Mouse (Mus musculus) G1E (cell line): Measurements from ENCODE around the gene R3hcc1l.

ENCODE experiments used
- CTCF ChIP-seq: IDR thresholded peaks from 2 replicates; pipeline ENCODE4 v1.5.1; 2012; ENCODE audit warnings: low read depth, low read length, inconsistent platforms, mixed read lengths
- GATA1 ChIP-seq: IDR thresholded peaks from 2 replicates; pipeline ENCODE4 v1.6.1; 2012; ENCODE audit warnings: borderline replicate concordance, low read length, inconsistent platforms, mixed read lengths

DNA sequence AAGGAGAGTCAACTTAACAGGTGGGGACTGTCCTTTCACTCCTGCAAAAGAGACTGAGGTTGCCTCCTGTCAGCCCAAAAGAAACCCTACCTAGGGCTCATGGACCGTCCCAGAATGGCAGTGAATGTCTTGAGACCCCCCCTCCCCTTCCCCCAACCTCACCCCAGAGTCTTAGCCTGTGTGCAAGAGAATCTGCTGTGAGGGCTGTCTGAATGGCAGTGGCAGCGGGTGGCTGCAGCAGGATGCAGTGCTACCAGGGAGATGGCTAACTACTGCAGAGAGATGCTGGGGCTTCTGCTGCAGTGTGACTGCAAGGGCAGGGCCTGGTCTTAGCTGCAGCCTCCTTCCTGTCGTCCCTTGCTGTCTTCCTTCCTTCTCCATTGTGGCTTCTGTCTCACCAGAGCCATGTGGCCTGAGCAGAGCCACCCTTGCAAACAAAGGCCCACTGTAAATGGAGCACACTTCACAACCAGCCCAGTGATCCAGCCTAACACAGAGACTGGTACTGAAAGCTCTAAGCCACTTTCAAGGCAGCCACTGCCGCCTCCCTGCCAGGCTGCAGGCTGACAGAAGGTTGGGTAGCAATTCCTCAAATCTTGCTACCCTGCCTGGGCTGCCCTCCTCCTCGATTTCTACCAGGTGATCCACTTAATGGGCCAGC is 25.2 kb upstream of the R3hcc1l start:
- TF ChIP-seq CTCF (no peak), GATA1 (no peak)
